Mouse (Mus musculus): ENCODE measurements around the gene Tjp3.
A peak's percentile ranks its signal among the peaks of the same experiment; 100 is the strongest.

Gene Tjp3

DNA sequence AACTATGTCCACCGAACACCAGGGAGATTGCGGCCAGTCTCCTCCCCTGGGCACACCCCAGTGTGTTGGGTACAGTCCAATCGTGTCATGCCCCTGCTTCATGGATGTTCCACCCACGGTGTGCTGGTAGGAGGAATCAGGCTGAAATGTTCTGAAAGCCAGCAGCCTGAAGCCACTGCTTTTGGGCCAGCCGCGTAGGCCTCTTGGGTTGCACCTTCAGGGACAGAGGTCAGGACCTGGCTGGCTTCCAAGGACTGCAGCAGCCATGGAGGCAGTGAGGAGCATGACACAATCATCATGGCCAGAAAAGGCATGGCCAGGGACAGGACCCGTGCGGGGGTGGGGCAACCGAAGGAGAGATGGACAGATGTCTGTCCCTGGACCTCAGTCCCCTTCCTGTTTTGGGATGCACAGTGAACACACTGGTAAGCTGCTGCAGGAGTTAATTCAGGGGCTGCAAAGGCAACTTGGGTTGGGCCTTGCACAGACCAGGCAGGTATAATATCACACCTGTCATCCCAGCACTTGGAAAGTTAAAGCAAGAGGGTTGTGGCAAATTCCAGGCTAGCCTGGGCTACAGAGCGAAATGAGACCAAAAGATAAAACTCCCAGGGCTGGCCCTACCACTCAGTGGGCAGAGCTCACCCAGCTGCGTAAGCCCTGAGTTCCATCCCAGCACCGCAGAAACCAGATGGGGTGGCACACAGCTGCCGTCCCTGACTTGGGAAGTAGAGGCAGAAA lies 27.4 kb upstream of the Tjp3 start:
- DNase-seq, result peak; percentile 81

DNA sequence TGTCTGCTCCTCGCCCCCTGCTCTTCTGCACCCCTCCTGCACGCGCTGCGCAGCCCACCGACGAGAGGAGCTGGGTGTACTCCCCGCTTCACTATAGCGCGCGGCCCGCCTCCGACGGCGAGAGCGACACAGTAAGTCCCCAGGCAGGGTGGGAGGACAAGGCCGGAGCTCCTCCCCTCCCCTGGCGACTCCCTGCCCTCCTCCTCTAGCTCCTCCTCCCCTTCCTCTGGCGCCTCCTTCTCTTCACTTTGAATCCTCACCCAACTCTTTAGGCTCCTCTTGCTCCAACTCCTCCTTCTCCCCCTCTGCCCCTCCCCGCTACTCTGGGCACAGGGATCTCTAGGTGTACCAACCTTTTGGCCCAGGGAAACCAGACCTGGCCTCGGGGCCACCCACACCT lies 25.9 kb upstream of the Tjp3 start:
- peak; percentile 68 for DNase-seq

DNA sequence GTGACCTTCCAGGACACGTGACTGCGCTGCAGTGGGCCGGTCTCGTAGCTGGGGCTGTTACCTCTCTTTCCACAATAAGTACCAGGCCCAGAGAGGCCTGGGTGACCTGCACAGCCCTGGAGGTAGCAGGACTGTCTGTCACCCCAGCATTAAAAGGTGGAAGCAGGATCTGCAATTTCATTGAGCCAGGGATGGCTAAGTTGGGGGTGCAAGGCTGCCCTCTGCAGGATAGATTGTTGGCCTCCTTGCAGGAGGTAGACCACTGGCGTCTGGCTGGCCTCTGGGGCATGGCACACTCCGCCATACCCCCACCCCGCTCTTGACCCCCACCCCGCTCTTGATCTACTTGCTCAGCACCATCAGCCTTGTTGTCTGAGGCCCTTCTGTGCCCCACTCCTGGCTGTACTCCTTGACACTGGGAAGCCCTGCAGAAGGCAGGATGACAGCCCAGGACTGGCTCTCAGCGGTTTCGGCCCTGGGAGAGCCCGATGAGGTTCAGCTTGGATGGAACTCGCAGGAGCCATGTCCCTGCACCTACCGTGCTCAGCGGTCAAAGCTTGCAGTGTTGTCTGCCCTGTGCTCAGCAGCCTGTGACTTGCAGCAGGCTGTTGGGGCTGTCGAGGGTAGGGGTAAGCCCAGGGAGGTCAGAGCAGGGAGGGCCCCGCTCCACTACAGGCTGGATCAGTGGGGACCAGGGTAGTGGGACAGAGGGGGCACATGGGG lies 25.1 kb upstream of the Tjp3 start:
- no peak for DNase-seq

DNA sequence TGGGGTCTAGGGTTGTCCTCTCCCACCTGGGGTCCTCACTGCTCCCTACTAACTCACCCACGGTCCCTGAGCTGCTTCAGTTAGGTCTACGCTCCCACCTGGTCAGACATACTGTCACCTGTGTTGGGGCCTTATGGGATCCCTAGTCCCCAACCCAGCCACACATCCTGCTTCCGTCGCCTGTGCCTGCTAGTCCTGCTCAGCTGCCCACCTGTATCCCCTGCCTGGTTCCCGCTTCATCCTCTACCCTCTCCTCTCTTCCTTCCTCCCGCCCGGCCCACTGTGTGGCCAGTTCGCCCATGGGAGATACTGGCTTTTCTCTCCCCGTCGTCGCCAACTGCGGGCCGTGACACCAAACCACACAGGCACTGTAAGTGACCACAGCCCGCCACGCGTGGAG lies 24.2 kb upstream of the Tjp3 start:
- DNase-seq, result peak; percentile 54

DNA sequence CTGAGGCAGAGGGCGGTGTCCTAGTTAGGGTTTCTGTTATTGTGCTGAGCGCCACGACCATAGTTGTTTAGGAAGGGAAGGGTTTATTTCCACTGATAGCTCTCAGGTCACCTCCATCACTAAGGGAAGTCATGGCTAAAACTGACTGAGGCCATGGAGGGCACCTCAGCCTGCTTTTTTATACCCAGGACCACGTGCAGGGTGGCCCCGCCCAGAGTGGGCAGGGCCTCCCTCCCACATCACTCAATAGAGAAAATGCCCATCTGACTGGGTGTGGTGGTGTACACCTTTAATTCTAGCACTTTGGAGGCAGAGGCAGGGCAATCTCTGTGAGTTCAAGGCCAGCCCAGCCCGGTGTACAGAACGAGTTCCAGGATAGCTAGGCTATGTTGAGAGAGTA lies 22.8 kb upstream of the Tjp3 start:
- no peak for DNase-seq

DNA sequence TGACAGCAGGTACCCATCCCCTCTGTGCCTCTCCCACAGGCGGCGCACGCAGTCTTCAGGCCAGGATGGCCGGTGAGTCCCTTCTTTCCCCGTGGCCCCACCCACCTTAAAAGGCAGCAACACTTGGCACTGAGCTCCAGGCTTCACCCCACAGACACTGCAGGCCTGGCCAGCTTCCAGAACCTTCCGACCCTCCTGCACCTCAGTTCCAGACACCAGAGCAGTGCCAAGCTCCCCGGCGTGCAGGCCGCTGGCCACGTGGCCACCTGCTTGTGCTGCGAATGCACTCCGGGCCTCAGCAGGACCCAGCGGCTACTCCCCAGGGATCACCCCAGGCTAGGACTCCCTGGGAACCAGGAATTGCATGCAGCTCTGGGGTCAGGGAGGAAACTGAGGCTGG lies 22.2 kb upstream of the Tjp3 start:
- DNase-seq, result peak; percentile 61

DNA sequence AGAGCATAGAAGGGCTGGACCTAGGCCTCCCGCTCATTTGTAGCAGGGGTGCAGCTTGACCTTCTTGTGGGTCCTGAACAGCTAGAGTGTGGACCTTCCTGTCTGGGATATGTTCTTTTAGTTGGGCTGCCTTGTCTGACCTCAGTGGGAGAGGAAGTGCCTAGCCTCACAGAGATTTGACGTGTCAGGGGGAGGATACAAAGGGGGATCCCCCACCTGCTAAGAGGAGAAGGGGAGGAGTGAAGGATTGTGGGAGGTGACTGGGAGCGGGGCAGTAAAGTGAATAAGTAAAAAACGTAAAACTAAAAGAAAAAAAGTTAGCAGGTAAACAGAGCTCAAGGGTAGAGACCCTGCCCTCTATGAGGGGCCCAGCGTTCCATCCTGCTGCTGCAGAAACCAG lies 18.2 kb upstream of the Tjp3 start:
- DNase-seq, result no peak

DNA sequence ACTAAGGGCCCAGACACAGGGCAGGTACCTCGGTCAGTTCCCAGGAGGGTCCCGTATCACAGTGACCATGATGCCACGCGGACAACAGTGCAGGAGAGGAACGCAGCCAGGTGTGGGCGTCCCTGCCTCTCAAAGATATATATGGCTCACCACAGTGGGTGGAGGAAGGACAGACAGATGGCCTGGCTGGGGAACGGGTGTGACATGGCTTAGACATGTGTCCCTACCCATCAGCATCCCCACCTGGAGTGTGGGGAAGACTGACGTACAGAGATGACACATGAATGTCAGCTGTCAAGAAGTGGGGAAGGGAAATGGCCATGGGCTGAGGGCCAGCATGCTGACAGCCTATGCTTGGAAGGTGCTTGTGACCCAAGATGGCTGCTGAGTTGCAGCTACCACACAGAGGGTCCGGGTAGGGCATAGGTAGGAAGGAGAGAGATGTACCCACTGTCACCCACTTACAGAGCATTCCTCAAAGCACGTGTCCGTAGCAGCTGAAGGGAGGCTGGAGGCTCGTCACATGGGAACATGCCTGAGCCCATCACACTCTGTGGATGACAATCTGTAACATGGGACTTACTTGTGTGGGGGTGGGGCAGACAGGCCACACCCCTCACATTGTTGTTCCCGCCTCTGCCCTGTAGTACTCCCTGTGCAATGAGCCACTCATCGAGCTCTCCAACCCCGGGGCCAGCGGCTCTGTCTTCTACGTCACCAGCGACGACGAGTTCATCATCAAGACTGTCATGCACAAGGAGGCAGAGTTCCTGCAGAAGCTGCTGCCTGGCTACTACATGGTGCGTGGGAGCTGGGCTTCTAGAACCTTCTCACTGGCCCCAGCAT lies 15.7 kb upstream of the Tjp3 start:
- DNase-seq, result peak; percentile 55

DNA sequence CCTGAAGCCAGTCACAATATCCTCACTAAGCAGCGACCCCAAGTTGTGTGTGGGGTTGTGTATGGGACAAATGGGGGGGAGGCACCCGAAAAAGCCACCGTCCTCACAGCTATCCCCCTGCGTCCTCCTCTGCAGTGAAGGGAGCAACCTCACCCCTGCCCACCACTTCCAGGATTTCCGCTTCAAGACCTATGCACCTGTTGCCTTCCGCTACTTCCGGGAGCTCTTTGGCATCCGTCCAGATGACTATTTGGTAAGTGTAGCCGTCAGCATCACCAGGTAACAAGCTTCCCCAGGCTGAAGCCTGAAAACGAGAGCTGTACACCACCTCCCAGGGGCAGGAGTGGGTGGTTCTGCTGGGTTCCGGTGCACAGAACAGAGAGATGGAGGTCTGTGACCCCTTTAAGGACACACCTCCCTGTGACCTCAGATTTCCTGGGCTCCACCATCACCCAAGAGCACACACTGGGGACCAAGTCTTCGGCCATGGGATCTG lies 14.8 kb upstream of the Tjp3 start:
- DNase-seq, result peak; percentile 66

DNA sequence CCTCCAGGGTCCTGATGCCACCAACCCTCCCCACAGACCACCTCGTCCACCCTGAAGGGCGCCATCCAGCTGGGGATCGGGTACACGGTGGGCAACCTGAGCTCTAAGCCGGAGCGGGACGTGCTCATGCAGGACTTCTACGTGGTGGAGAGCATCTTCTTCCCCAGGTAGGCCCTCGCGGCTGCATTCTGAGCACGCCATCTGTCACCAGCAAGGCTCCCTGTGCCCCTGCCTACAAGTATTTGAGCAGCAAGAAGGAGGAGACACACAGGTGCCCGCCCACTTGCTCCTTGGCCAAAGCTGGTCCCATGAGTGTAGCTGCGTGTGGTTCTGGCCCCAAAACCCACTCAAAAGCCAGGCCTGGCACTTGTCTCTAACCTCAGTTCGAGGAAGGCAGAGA lies 14.3 kb upstream of the Tjp3 start:
- peak; percentile 78 for DNase-seq

DNA sequence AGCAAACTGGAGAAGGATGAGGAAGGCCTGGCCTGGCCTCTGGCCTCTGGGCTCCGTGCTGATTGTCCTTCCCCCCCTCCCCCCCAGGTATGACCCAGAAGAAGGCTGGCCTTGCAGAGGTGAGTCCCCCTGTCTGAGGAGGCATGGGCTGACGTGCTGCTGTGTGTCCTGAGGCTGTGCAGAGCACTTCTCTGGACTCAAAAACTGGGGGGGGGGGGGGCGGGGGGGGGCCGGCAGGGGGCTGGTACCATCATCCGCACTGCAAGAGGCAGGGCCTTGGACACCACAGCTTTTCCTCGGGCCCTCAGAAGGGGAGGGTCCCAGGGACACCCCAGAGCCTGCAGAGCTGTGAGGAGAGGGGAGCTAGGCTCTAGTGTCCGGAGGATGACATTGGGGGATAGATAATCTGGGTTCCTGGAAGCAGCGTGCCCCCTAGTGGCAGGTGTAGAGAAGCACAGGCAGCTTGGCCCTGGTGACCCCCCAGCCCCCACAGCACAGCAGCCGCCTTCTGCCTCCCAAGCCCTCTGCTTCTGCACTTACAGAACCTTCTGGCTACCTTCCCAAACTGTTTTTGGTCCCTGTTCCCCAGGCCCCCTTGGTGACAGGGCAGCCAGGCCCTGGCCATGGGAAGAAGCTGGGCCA lies 13.3 kb upstream of the Tjp3 start:
- DNase-seq, result peak; percentile 84

DNA sequence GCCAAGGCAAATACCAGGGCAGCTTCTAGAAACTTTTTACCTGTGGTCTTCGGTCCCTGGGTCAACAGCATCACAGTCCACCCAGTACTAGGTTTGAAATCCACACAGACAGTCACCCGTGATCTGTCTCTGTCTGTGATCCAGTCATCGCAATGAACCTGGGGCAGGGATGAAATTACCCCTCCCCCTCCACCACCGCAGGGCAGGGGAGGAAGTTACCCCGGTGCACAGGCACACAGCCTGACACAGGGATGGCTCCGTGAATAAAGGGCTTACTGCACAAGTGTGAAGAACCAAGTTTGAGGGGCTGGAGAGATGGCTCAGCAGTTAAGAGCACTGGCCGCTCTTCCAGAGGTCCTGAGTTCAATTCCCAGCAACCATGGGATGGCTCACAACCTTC lies 12.4 kb upstream of the Tjp3 start:
- peak; percentile 47 for DNase-seq

DNA sequence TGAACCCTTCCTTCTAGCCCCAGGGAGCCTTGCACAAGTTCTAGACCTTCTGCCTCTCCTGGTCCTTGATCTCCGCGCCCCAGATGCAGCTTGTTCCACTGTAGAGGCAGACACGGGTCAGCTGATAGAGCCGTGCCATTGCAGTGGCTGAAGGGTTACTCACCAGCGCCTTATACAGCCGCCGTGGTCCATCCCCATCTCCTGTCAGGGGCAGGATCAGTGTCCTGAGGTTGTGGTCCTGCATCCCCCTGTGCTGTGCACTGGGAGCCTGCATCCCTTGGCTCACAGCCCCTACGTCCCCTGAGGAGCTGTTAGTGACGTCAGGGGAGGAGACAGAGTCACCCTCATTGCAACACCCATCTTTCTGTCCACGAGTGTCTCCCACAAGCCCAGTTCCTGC lies 11.9 kb upstream of the Tjp3 start:
- DNase-seq, result peak; percentile 65

DNA sequence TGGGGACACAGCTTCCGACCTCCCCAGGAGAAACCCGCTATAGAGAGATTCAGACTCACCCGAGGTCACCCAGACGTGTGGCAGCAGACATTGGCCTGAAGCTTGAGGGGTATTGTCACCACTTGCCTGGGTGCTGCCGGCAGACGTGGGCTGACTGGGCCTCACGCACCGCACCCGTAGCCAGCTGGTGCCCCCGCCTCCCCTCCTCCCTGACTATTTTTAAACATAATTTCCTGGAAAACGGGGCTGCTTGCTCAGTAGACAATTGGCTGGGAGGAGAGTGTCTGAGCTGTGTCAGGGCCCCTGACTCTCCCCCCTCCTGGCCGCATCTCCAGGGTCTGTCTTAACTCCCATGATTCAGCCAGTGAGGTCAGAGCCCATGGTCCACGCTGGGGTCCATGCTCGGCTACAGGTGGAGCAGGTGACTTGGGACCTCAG lies 11.4 kb upstream of the Tjp3 start:
- peak; percentile 67 for DNase-seq

DNA sequence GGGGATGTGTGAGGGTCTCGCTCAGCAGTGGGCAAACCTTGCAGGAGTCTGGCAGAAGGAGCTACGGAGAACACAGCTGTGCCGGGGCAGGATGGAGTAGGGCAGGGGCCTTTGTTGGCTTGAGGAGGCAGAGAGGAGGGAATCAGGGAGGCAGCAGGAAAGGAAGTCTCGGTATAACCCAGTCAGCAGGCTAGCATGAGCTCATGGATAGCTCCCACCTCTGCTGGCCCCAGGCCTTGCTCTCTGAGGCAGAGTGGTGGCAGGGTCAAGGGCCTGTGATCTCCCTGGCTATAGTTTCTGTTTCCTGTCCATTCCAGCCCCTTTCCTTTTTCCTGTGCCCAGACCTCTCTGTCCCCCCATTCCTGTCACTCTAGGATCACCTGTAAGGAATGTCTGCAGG lies 10.9 kb upstream of the Tjp3 start:
- DNase-seq, result peak; percentile 63

DNA sequence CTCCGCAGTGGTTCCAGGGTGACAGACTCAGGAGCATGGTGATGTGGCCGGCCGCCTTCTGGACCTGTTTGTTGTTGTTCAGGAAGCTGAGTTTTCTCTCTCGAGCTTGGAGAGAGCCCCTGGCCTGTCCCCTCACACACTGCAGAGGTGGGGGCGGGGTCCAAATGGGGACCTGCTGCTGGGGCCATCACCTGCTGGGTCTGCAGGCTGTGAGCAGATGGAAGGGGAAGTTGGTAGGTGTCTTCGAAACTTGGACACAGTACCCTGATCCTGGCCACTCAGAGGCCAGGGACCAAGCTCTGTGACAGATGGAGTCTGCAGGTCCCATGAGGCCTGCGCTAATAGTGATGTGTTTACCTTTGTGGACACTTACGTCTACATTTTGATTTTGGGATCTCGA lies 9.9 kb upstream of the Tjp3 start:
- DNase-seq, result peak; percentile 88

DNA sequence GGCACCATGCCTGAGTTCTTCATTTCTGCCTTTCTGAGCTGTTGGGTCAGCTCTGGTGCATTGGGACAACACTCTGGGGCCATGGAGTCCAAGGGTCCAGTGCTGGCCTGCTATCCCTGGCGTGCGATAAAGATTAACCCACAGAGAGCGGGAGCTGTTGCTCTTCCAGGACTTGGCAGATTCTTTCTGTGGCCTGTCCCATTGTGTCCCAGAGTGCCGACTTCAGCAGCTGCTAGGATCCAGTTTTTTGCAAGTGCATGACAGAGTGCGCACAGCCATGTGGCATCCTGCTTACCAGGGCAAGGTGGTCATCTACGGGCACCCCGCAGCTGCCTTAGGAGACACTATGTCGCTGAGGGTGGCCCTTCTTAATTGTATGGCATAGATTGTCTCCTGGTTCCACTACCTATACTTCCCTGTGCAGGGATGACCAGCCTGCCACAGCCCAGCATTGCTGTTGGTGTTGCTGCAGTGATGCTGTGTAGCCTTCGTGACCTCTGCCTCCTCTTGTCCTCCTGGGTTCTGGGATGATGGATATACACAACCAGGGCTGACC lies 9.0 kb upstream of the Tjp3 start:
- no peak for DNase-seq

DNA sequence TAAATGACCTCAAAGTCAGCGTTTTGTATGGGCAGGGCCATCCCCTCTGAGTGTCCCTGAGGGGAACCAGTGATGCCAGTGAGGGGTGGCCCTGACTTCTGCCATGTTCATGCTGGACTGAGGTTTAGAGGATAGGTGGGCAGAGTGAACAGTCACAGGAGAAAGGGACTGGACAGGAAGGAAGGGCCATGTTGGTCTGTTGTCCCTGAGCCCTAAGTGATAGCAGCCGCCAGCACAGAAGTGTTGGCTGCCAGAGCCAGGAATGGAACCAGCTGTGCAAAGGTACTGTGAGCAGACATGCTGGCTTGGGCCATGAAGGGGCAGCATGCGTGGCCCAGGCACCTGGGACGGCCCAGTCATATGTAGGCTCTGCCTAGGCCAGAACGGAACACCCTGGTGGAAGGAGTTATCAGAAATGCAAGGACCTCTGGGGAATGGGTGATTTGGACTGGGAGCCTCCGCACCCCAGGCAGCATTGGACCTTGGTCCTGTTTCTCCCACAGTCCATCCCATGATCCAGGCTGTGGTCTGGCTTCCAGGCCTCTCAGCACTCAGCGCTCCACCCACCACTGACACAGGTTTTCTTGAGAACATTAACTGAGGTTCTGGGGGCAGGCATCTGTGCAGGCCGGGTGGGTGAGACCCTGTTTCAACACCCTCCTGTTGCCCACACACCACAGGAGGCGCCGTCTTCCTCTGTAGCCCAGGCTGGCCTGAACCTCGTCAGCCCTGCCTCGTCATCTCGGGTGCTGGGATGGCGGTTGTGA lies 8.4 kb upstream of the Tjp3 start:
- DNase-seq, result peak; percentile 60

DNA sequence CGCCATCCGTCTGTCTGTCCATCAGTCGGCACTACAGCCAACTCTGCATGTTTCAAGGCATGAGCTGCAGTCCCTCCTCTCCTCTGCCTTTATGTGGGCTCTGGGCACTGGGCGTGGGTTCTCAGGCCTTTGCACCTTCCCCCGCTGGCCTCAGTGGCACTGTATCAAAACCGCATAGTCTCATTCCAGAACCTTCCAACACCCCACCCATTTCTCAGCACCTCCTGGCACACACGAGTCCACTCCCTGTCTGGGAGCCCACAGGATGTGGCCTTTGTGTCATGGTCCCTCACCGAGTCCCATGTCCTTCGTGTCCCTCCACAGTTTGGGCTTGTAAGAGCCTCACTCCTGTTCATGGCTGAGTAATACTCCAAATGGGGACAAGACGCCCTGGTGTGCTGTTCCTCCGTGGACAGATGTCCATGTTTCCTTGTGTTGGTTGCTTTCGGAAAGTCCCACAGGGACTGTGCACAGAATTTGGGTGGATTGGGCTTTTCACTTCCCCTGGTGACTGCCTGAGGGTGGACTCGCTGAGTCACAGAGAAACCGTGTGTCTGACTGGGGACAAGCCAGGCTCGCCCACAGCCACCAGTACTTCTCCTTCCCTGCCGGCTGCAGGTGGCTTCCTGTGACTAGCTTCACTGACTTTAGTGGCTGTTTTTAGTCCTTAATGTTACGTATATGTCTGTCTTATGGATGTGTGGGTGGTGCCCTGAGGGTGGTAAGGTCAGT lies 7.2 kb upstream of the Tjp3 start:
- peak; percentile 56 for DNase-seq

DNA sequence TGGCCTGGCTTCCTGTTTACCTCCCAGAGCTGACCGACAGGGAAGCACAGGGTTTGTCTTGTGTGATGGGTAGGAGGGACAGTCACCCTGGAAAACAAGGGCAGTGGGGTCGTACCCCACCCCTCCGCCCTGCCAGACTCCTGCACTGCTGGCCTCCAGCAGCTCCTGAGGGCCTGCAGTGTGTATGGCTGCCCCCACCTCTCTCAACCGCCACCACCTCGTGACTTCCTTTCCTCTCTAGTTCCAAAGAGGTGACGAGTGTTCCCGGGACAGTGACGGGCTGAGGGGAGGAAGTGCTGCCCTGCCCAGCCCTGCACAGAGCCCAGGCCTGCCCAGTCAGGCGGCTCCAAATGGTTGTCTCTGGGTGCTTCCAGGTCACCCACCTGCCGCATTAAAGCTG lies 6.5 kb upstream of the Tjp3 start:
- peak; percentile 59 for DNase-seq

DNA sequence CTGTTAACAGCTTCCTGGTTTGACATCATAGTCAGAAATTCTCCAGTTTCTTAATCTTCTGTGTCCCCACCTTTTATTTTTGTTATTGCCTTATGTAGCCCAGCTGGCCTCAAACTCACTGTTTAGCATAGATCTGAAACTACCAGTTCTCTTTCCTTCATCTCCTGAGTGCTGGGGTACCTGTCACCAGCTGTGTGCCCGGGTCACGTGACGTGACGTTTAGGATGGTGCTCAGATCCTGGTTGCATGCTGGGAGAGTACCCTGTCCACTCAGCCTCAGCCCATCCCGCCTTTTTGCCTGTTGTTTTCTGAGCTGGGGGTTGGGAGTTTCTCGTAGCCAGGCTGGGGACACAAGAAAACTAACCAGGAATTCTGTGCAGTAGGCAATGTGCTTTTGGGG lies 5.9 kb upstream of the Tjp3 start:
- no peak for DNase-seq
